Mouse (Mus musculus): ENCODE results near the gene Six5. TPM values are rescaled to one million over a fixed set of nuclear protein-coding genes. Genes with fewer than 3 reads are reported as not detected.

Six5 gene
- total and polyA plus RNA-seq, 3 experiments: 3.0 to 7.7 TPM; not detected in 1

- peaks cover 16% of the 10 kb centered on the region for H3K79me2 ChIP-seq (ENCODE audit: control insufficient read depth, insufficient read depth, low read length, poor library complexity)
- no peak overlapping the region for H3K27ac ChIP-seq (ENCODE audit: control insufficient read depth, low read depth, low read length)
- peak overlapping the region in 1 of 2 experiments; percentile 23; a peak in 2 of 4 replicates for H3K4me3 ChIP-seq (ENCODE audit: control insufficient read depth in 1 of 2, insufficient read depth in 1 of 2, low read depth in 2 of 2, low read length in 2 of 2)
- peaks cover 2 to 9% of the 10 kb centered on the region in 2 experiments; a peak in 3 of 4 replicates for H3K4me1 ChIP-seq (ENCODE audit: control insufficient read depth in 1 of 2, insufficient read depth in 2 of 2, low read length in 2 of 2)
- TF ChIP-seq MYB (IDR thresholded peaks at IDR 0.05; ENCODE audit: low read depth, low read length): no peak
- no peak for TF ChIP-seq NELFE (IDR thresholded peaks at IDR 0.05; ENCODE audit: low read depth, low read length)
- no peak for TF ChIP-seq USF2 (IDR thresholded peaks at IDR 0.05; ENCODE audit: borderline replicate concordance in 1 of 2, insufficient read depth in 1 of 2, low read depth in 1 of 2, low read length in 2 of 2)
- TF ChIP-seq GATA1 (IDR thresholded peaks at IDR 0.05; ENCODE audit: low read depth, low read length): no peak
- no peak for TF ChIP-seq MXI1 (IDR thresholded peaks at IDR 0.05; ENCODE audit: low read depth, low read length)
- TF ChIP-seq POLR2A (IDR thresholded peaks at IDR 0.05; ENCODE audit: control insufficient read depth in 1 of 2, insufficient read depth in 1 of 2, low read depth in 1 of 2, low read length in 2 of 2, poor library complexity in 1 of 2): no peak
- 0 out of 2 replicates have a peak overlapping the region, but pooled peaks have one; percentile 22 for H3K9ac ChIP-seq (ENCODE audit: control insufficient read depth, low read depth, low read length, poor library complexity, severe bottlenecking)
- no peak for DNase-seq (ENCODE audit: low read depth, low spot score)
- H3K9me3 ChIP-seq (replicated peaks; ENCODE audit: insufficient read depth, low read length): no peaks in the 10 kb centered on the region
- peaks cover 0 to 11% of the 10 kb centered on the region in 2 experiments; a peak in 2 of 4 replicates for H3K36me3 ChIP-seq (ENCODE audit: control insufficient read depth in 1 of 2, insufficient read depth in 2 of 2, low read length in 2 of 2)
- no peaks in the 10 kb centered on the region for H3K27me3 ChIP-seq (ENCODE audit: control insufficient read depth in 1 of 2, insufficient read depth in 2 of 2, low read length in 2 of 2)
These were observed 24.7 kb downstream of the Six5 start for GRCm38 (mm10) chr7:19119083-19119482.

- Histone ChIP-seq H3K27ac (ENCODE audit: control insufficient read depth, low read depth, low read length) (peak within 1 kb of the TSS; percentile 26), H3K36me3 (ENCODE audit: control insufficient read depth in 1 of 2, insufficient read depth in 2 of 2, low read length in 2 of 2) (peaks cover 0 to 11% of the 10 kb centered on the region in 2 experiments; a peak in 2 of 4 replicates), H3K27me3 (ENCODE audit: control insufficient read depth in 1 of 2, insufficient read depth in 2 of 2, low read length in 2 of 2) (no peaks in the 10 kb centered on the region), H3K9me3 (replicated peaks; ENCODE audit: insufficient read depth, low read length) (no peaks in the 10 kb centered on the region), H3K4me1 (ENCODE audit: control insufficient read depth in 1 of 2, insufficient read depth in 2 of 2, low read length in 2 of 2) (peaks cover 2 to 9% of the 10 kb centered on the region in 2 experiments; a peak in 3 of 4 replicates), H3K9ac (ENCODE audit: control insufficient read depth, low read depth, low read length, poor library complexity, severe bottlenecking) (peak within 1 kb of the TSS; percentile 87), H3K4me3 (ENCODE audit: control insufficient read depth in 1 of 2, insufficient read depth in 1 of 2, low read depth in 2 of 2, low read length in 2 of 2) (peak within 1 kb of the TSS; percentile 62 to 88), H3K79me2 (ENCODE audit: control insufficient read depth, insufficient read depth, low read length, poor library complexity) (peaks cover 16% of the 10 kb centered on the region)
- DNase-seq (ENCODE audit: low read depth, low spot score): peak; percentile 98
- TF ChIP-seq CHD1 (IDR thresholded peaks at IDR 0.05; ENCODE audit: low read depth, low read length): no peak
- no peak for TF ChIP-seq BHLHE40 (IDR thresholded peaks at IDR 0.05; ENCODE audit: borderline replicate concordance, low read depth, low read length)
- TF ChIP-seq MAX (IDR thresholded peaks at IDR 0.05; ENCODE audit: low read length): no peak
- TF ChIP-seq MEF2A (IDR thresholded peaks at IDR 0.05; ENCODE audit: extremely low read depth, insufficient replicate concordance, low read depth, low read length, poor library complexity, severe bottlenecking): no peak
- TF ChIP-seq SIN3A (IDR thresholded peaks at IDR 0.05; ENCODE audit: low read length): peak; percentile 99
- no peak for TF ChIP-seq TAL1 (IDR thresholded peaks at IDR 0.05; ENCODE audit: low read length)
- peak; percentile 90 for TF ChIP-seq NELFE (IDR thresholded peaks at IDR 0.05; ENCODE audit: low read depth, low read length)
- TF ChIP-seq CTCF (IDR thresholded peaks at IDR 0.05 in 2 of 3, conservative IDR thresholded peaks at IDR 0.05 in 1 of 3; ENCODE audit: control insufficient read depth in 1 of 3, insufficient read depth in 1 of 3, low read depth in 2 of 3, low read length in 3 of 3, poor library complexity in 1 of 3, severe bottlenecking in 1 of 3): no peak
- TF ChIP-seq USF2 (IDR thresholded peaks at IDR 0.05; ENCODE audit: borderline replicate concordance in 1 of 2, insufficient read depth in 1 of 2, low read depth in 1 of 2, low read length in 2 of 2): no peak
- no peak for TF ChIP-seq RAD21 (IDR thresholded peaks at IDR 0.05; ENCODE audit: low read depth, low read length)
- no peak for TF ChIP-seq JUND (IDR thresholded peaks at IDR 0.05; ENCODE audit: low read depth, low read length)
- TF ChIP-seq ETS1 (IDR thresholded peaks at IDR 0.05; ENCODE audit: low read depth, low read length): no peak
- no peak for TF ChIP-seq MAFK (IDR thresholded peaks at IDR 0.05; ENCODE audit: borderline replicate concordance, low read depth, low read length)
- peak; percentile 74 to 97 for TF ChIP-seq POLR2A (IDR thresholded peaks at IDR 0.05; ENCODE audit: control insufficient read depth in 1 of 2, insufficient read depth in 1 of 2, low read depth in 1 of 2, low read length in 2 of 2, poor library complexity in 1 of 2)
- no peak for TF ChIP-seq POLR2AphosphoS5 (IDR thresholded peaks at IDR 0.05; ENCODE audit: borderline replicate concordance, low read depth, low read length)
- TF ChIP-seq POLR2AphosphoS2 (IDR thresholded peaks at IDR 0.05; ENCODE audit: low read length): peak; percentile 96
- TF ChIP-seq HCFC1 (IDR thresholded peaks at IDR 0.05; ENCODE audit: low read depth, low read length): peak; percentile 98
- no peak for TF ChIP-seq USF1 (IDR thresholded peaks at IDR 0.05; ENCODE audit: low read depth, low read length)
- TF ChIP-seq TBP (IDR thresholded peaks at IDR 0.05; ENCODE audit: low read depth, low read length): 0 out of 2 replicates have a peak, but pooled peaks have one; percentile 23
- no peak for TF ChIP-seq RCOR1 (IDR thresholded peaks at IDR 0.05; ENCODE audit: low read depth, low read length)
- TF ChIP-seq ZKSCAN1 (IDR thresholded peaks at IDR 0.05; ENCODE audit: low read depth, low read length): no peak
- no peak for TF ChIP-seq EP300 (IDR thresholded peaks at IDR 0.05; ENCODE audit: low read depth in 1 of 2, low read length in 2 of 2)
- no peak for TF ChIP-seq ZNF384 (IDR thresholded peaks at IDR 0.05; ENCODE audit: low read depth, low read length)
- TF ChIP-seq NRF1 (IDR thresholded peaks at IDR 0.05; ENCODE audit: insufficient read depth, low read depth, low read length, poor library complexity, severe bottlenecking): peak; percentile 77
- no peak for TF ChIP-seq ZC3H11A (IDR thresholded peaks at IDR 0.05; ENCODE audit: low read depth, low read length)
These were observed 25.4 kb downstream of the Six5 start, which contains the start of gene Fbxo46 for GRCm38 (mm10) chr7:19119631-19120429. Gene Fbxo46 (plus strand): TSS chr7:19119859.
